Mouse (Mus musculus) brain, embryonic 14.5 days (tissue): ENCODE measurements at regions not wholly inside any gene's neighbourhood (a gene's known extent, or its start where the extent isn't known, plus 50 kb on each side); places are given as distances from the start of the nearest gene placed in this dataset.

Experiments used
- CTCF ChIP-seq: fragments of 200-500 bp; IDR thresholded peaks from 2 replicates; pipeline ENCODE4 v1.5.1; 2012; ENCODE audit warnings: inconsistent platforms, mild to moderate bottlenecking, moderate library complexity, borderline replicate concordance; ENCODE audit not compliant: insufficient read depth, insufficient read length; ENCODE audit errors: extremely low read depth
- POLR2A ChIP-seq: fragments of 200-500 bp; IDR thresholded peaks from 2 replicates; pipeline ENCODE4 v1.6.1; 2012; ENCODE audit warnings: mild to moderate bottlenecking, inconsistent platforms, borderline replicate concordance; ENCODE audit not compliant: poor library complexity, insufficient read depth, insufficient read length, severe bottlenecking; ENCODE audit errors: extremely low read depth

- TF ChIP-seq CTCF = no peak
- no peak for TF ChIP-seq POLR2A
Observed at GRCm38 (mm10) chr6:49906456-49906855, 83.9 kb downstream of the Npy start.
